Mouse (Mus musculus) spleen, adult 2 months (tissue): Measurements from ENCODE around the gene Robo1. TPM values are rescaled to one million over a fixed set of nuclear protein-coding genes. Genes with fewer than 3 reads are reported as not detected.

ENCODE experiments used
- DNase-seq, 2 experiments: peaks; one replicate each; pipeline versions ENCODE4 v3.0.0 to v3.0.0-alpha.2; 2012 to 2021; ENCODE audit warnings: low spot score in 2 of 2, low read depth in 1 of 2
- H3K27ac ChIP-seq: fragments of 200-500 bp; 2 replicates; pipeline ENCODE4 v1.5.1; 2012; ENCODE audit warnings: low read length, inconsistent platforms; ENCODE audit not compliant: insufficient read depth
- H3K27me3 ChIP-seq: fragments of 200-500 bp; 2 replicates; pipeline ENCODE4 v1.6.1; 2012; ENCODE audit warnings: mild to moderate bottlenecking, moderate library complexity, low read length, inconsistent platforms; ENCODE audit not compliant: control insufficient read depth, insufficient read depth
- H3K36me3 ChIP-seq: fragments of 200-500 bp; 2 replicates; pipeline ENCODE4 v1.6.1; 2012; ENCODE audit warnings: mild to moderate bottlenecking, low read length, inconsistent platforms; ENCODE audit not compliant: control insufficient read depth, insufficient read depth
- H3K4me1 ChIP-seq: fragments of 200-500 bp; 2 replicates; pipeline ENCODE4 v1.6.1; 2011; ENCODE audit warnings: inconsistent platforms; ENCODE audit not compliant: control insufficient read depth, insufficient read depth, insufficient read length
- H3K4me3 ChIP-seq: fragments of 200-500 bp; 2 replicates; pipeline ENCODE4 v1.5.1; 2011; ENCODE audit warnings: mild to moderate bottlenecking, inconsistent platforms; ENCODE audit not compliant: insufficient read depth, insufficient read length; ENCODE audit errors: extremely low read depth
- CTCF ChIP-seq: fragments of 200-500 bp; IDR thresholded peaks from 2 replicates; pipeline ENCODE4 v1.5.1; 2011; ENCODE audit warnings: mild to moderate bottlenecking, inconsistent platforms; ENCODE audit not compliant: insufficient read depth, insufficient read length, insufficient replicate concordance; ENCODE audit errors: extremely low read depth
- POLR2A ChIP-seq: fragments of 200-500 bp; IDR thresholded peaks from 2 replicates; pipeline ENCODE4 v1.6.1; 2011; ENCODE audit warnings: low read depth, low read length, inconsistent platforms
- WGBS: fragments of 180-500 bp; shearing (Covaris S2); methylation state at CpG from one replicate; pipeline ENCODE4 v1.1.7; 2018; 5-methylcytosine and 5-hydroxymethylcytosine counted together
- polyA plus RNA-seq: library from polyadenylated mRNA; depleted of rRNA; stranded (reverse); fragments of >200 nt; gene quantifications from 2 replicates; pipeline ENCODE4 v1.2.3, GENCODE M21; 2012

Robo1 gene
- polyA plus RNA-seq, 1 experiment: 1.4 TPM

DNA sequence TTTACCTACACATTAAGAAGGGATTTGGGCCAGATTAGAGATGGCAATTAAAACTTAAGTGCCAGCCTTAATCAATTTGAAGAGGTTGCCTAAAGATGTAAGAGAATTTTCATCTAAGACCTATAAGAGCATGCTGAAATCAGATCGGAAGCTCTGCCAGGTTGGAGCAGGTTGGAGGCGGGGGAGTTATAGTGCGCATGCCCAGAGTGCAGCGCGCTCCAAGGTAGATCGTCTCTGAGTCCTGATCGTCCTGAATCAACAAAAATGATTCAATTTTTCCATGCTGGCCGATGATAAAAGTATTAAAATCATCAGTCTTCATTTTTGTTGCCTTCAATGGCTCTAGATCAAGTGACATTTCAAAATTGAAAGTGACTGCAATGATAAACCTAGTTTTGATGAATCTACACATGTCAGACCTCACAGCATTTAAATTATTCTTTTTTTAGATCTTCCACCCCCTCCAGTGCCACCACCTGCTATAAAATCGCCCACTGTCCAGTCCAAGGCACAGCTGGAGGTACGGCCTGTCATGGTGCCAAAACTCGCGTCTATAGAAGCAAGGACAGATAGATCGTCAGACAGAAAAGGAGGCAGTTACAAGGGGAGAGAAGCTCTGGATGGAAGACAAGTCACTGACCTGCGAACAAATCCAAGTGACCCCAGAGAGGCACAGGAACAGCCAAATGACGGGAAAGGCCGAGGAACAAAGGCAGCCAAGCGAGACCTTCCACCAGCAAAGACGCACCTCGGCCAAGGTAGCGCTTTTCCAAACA lies 727.3 kb downstream of the Robo1 start:
- H3K4me3 ChIP-seq: no peak overlapping the region
- no peaks in the 10 kb centered on the region for H3K36me3 ChIP-seq
- 90% methylated on average over 20 of the region's 20 CpGs for WGBS
- no peak overlapping the region for H3K27ac ChIP-seq
- no peak for TF ChIP-seq CTCF
- TF ChIP-seq POLR2A: no peak
- no peaks in the 10 kb centered on the region for H3K4me1 ChIP-seq
- H3K27me3 ChIP-seq: no peaks in the 10 kb centered on the region
- DNase-seq: no peak

DNA sequence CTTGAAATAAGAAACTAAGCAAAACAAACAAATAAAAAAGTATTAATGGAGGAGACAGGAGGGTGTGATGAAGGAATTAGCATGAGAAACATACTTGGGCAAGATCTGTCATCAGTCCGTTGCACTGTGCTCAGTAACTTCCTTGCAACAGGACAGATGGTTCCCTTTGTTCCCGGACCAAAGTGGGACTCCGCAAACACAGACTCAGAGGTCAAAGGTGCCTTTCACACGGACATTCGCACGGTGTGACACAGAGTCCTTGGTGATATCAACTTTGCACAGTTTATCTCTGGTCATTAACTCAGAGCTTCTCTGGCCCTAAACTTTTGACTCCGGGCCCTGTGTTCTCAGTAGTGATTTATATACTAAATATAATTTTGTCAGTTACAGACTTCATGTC lies 730.4 kb downstream of the Robo1 start:
- no peak overlapping the region for H3K4me3 ChIP-seq
- no peaks in the 10 kb centered on the region for H3K4me1 ChIP-seq
- DNase-seq: no peak
- TF ChIP-seq POLR2A (no peak), CTCF (no peak)
- WGBS: 86% methylated on average over 7 of the region's 7 CpGs
- H3K27me3 ChIP-seq: no peaks in the 10 kb centered on the region
- H3K36me3 ChIP-seq: no peaks in the 10 kb centered on the region
- no peak overlapping the region for H3K27ac ChIP-seq

DNA sequence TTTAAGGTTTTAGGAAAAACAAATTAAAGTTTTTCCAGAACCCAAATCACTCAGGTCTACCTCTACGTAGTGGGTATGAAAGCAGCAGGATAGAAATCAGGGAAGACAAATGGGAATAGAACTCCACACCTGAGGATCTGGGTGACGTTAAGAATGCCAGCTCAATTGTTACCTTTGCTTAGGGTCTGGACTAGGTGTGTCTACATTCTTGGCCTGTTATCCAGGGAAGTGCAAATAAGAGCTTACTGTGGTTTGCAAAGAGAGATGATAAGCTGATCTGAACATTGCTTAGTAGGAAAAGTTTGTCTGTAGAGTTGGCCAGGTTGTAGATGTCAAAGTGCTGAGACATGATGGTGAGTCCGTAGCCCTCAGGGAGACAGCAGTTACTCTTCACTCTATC lies 754.4 kb downstream of the Robo1 start:
- H3K36me3 ChIP-seq: no peaks in the 10 kb centered on the region
- no peaks in the 10 kb centered on the region for H3K4me1 ChIP-seq
- no peak overlapping the region for H3K4me3 ChIP-seq
- 81% methylated on average over 3 of the region's 3 CpGs for WGBS
- no peaks in the 10 kb centered on the region for H3K27me3 ChIP-seq
- no peak overlapping the region for H3K27ac ChIP-seq
- no peak for DNase-seq
- TF ChIP-seq POLR2A (no peak), CTCF (no peak)

DNA sequence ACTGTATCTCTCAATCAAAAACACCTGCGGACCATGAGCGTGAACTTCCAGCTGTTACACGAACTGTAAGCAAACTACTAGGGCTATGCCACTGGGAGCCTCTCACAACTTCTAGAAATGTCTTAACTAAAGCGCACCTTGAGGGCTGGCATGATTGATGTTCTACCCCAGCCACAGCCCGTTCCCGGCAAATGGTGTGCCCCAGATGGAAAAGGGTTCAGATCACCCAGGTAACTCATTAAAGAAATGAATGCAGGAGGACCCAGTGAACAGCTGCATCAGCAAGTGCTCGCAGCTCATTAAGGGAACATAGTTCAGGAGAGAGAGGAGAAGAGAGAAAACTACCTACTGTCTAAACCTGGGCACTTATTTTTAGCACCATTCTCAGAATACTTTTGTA lies 759.7 kb downstream of the Robo1 start:
- no peak for DNase-seq
- Histone ChIP-seq H3K4me1 (no peaks in the 10 kb centered on the region), H3K27ac (no peak overlapping the region), H3K27me3 (no peaks in the 10 kb centered on the region), H3K4me3 (no peak overlapping the region), H3K36me3 (no peaks in the 10 kb centered on the region)
- TF ChIP-seq CTCF: no peak
- no peak for TF ChIP-seq POLR2A
- 92% methylated on average over 7 of the region's 7 CpGs for WGBS

DNA sequence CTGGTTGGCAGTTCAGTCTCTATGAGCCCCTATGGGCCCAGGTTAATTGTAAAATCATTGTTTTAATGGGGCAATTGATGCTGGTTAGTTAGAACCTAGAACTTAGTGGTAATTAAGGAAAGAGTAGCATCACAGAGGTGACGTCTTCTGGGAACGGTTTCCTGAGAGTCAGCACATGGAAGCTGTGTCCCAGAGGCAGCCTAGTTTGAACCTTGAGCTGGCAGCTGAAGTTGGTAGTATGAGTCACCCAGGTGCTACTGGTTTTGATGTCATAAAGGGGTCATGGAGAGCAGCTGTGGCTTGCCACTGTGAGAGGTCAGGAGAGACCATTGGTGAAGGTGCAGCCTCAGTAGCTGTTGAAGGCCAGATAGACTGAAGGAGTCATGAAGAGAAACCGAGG lies 763.9 kb downstream of the Robo1 start:
- Histone ChIP-seq H3K4me3 (no peak overlapping the region), H3K27ac (no peak overlapping the region), H3K4me1 (no peaks in the 10 kb centered on the region), H3K27me3 (no peaks in the 10 kb centered on the region), H3K36me3 (no peaks in the 10 kb centered on the region)
- no peak for DNase-seq
- 90% methylated on average over 3 of the region's 3 CpGs for WGBS
- no peak for TF ChIP-seq POLR2A
- no peak for TF ChIP-seq CTCF

DNA sequence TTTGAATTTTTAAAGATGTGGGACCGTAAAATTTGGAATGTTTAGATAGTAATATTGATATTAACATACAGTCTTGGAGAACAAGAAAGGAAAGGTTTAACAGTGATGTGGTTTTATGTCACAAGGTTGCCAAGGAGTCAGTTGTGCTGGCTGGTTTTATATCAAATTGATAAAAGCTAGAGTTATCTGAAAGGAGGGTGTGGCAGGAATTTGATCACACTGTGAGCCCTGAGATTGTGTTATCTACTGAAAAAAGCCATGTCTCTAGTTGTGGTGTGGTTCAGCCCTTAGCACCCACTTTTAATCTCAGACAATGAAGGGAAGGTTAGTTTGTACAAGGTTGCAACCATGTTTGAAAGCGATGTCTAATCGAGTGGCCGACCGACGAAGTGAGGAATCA lies 764.8 kb downstream of the Robo1 start:
- no peak for TF ChIP-seq CTCF
- H3K27me3 ChIP-seq: no peaks in the 10 kb centered on the region
- 93% methylated on average over 6 of the region's 6 CpGs for WGBS

DNA sequence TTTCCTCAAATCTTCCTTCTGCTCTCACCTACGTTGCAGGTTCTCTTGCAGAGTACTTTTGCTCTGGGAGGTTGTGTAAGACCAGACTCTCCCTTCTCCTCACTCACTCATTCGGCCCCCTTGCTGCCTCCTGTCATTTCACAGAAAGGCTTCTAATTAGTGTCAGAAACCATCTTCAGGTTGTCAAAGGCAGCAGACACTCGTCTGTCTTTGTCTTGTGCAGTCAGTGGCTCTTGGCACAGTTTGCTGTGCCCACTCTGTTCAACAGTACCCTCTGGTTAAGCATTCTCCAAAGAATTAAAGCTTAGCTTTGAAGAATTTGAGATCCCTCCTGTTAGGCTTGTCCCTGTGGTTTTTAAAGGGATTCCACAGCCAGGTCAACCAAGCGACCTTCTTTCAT lies 774.3 kb downstream of the Robo1 start:
- Histone ChIP-seq H3K4me1 (no peaks in the 10 kb centered on the region), H3K27ac (no peak overlapping the region), H3K27me3 (no peaks in the 10 kb centered on the region), H3K36me3 (no peaks in the 10 kb centered on the region), H3K4me3 (no peak overlapping the region)
- 87% methylated on average over 4 of the region's 4 CpGs for WGBS
- TF ChIP-seq POLR2A (no peak), CTCF (no peak)
- no peak for DNase-seq

More for the DNA sequence above, 764.8 kb downstream of the Robo1 start:
- no peaks in the 10 kb centered on the region for H3K36me3 ChIP-seq
- H3K27ac ChIP-seq: no peak overlapping the region
- H3K4me3 ChIP-seq: no peak overlapping the region
- H3K4me1 ChIP-seq: no peaks in the 10 kb centered on the region
- DNase-seq: no peak

DNA sequence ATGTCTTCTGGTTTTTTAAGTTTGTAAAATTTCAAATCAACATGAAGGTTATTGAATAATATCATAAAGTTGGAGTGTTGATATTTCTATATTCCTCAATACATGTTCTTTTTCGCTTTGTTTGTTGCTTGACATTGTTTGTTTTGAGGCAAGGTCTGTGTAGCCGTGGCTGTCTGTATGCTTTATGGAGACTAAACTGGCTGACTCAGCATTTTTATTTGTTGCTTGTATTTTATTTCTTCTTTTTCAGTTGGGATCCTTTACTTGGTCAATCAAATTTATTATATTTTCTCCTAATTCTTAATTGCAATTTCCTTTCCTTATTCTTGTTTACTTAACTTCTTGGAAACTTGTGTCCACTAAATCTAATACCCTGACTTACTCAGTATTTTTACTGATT lies 775.0 kb downstream of the Robo1 start:
- Histone ChIP-seq H3K36me3 (no peaks in the 10 kb centered on the region), H3K27me3 (no peaks in the 10 kb centered on the region), H3K27ac (no peak overlapping the region), H3K4me3 (no peak overlapping the region), H3K4me1 (no peaks in the 10 kb centered on the region)
- DNase-seq: no peak
- 79% methylated on average over 2 of the region's 2 CpGs for WGBS
- TF ChIP-seq CTCF: no peak
